Mouse (Mus musculus) bone marrow macrophage, adult 2 months (primary cell): ENCODE measurements around the gene Trappc10.

Experiments
- CTCF ChIP-seq: IDR thresholded peaks from 2 replicates; pipeline ENCODE4 v1.5.1; 2012; ENCODE audit warnings: low read depth, mild to moderate bottlenecking, low read length, moderate library complexity
- POLR2A ChIP-seq: IDR thresholded peaks from 2 replicates; pipeline ENCODE4 v1.6.1; 2012; ENCODE audit warnings: mild to moderate bottlenecking, low read depth, low read length, borderline replicate concordance

- TF ChIP-seq CTCF (no peak), POLR2A (no peak)
These were observed 36.0 kb upstream of the Trappc10 start for GRCm38 (mm10) chr10:78280486-78280885.
